15 mouse cellular contexts compared by ENCODE assay signal in genomic region chr4:31468306-31468705, GRCm38 (mm10).
A peak's percentile ranks its signal among the peaks of the same experiment; 100 is the strongest.
DNase-seq lines count a peak whose midpoint lies in the region; ATAC-seq and TF ChIP-seq lines count a peak whose summit lies in the region.
"Had no signal": no experiment of that assay in that cellular context is flagged by ENCODE, and none has a peak within 500 bp of the region (broad histone marks: within the 10 kb centered on the region; RNA-seq: fewer than 3 reads in every experiment).

No protein-coding gene starts in this region.

- H3K9me3 ChIP-seq in hindbrain, embryonic 15.5 days = no peaks in the 10 kb centered on the region
- H3K9me3 ChIP-seq in hindbrain, embryonic 13.5 days = no peaks in the 10 kb centered on the region
- H3K9me3 ChIP-seq in forebrain, postnatal 0 days (ENCODE audit: low read length) = no peaks in the 10 kb centered on the region
- H3K9me3 ChIP-seq: midbrain, embryonic 12.5 days had no signal

- DNase-seq in cerebellum, postnatal 25 days = peak; percentile 14
- no peak for DNase-seq in cerebellum, adult 9-11 months
- DNase-seq in left cerebral cortex, postnatal 4 days = peak; percentile 16
- DNase-seq in left cerebral cortex, adult 2 months (ENCODE audit: extremely low spot score in 1 of 2, low spot score in 2 of 2) = no peak
- DNase-seq in forebrain, postnatal 0 days = peak; percentile 39
- DNase-seq in ovary, adult 18-20 months (ENCODE audit: low spot score) = no peak
- DNase-seq: adrenal gland, postnatal 25 days; embryo, embryonic 11 days; gastrocnemius, adult 2 months; liver; lung, postnatal 14 days; right cerebral cortex, postnatal 14 days had no signal

- H3K27me3 ChIP-seq in hindbrain, embryonic 15.5 days = no peaks in the 10 kb centered on the region
- H3K27me3 ChIP-seq in hindbrain, embryonic 13.5 days = no peaks in the 10 kb centered on the region
- no peaks in the 10 kb centered on the region for H3K27me3 ChIP-seq in forebrain, postnatal 0 days (ENCODE audit: insufficient read depth, low read length)
- H3K27me3 ChIP-seq: midbrain, embryonic 12.5 days had no signal

- no peak overlapping the region for H3K4me3 ChIP-seq in hindbrain, embryonic 15.5 days
- H3K4me3 ChIP-seq in hindbrain, embryonic 13.5 days = no peak overlapping the region
- H3K4me3 ChIP-seq in left cerebral cortex, adult 2 months = no peak overlapping the region
- no peak overlapping the region for H3K4me3 ChIP-seq in forebrain, postnatal 0 days (ENCODE audit: low read depth, low read length)
- H3K4me3 ChIP-seq: gastrocnemius, adult 2 months; midbrain, embryonic 12.5 days had no signal

- ATAC-seq in hindbrain, embryonic 15.5 days (ENCODE audit: low FRiP score, low read depth) = peak; percentile 68; the same call in 1 of the 2 replicates
- no peak for ATAC-seq in hindbrain, embryonic 13.5 days (ENCODE audit: low FRiP score)
- ATAC-seq in forebrain, postnatal 0 days = peak; percentile 36; the same call in 1 of the 2 replicates

- no peak for TF ChIP-seq CTCF in left cerebral cortex, adult 2 months (IDR thresholded peaks at IDR 0.05)
- no peak for TF ChIP-seq CTCF in forebrain, postnatal 0 days (IDR thresholded peaks at IDR 0.05; ENCODE audit: low read depth)

- WGBS in hindbrain, embryonic 15.5 days = 67% methylated on average over 9 of the region's 9 CpGs
- WGBS in hindbrain, embryonic 13.5 days = 77% methylated on average over 9 of the region's 9 CpGs
- WGBS in forebrain, postnatal 0 days = 47% methylated on average over 9 of the region's 9 CpGs

- no peak overlapping the region for H3K27ac ChIP-seq in hindbrain, embryonic 15.5 days (replicated peaks)
- H3K27ac ChIP-seq in hindbrain, embryonic 13.5 days = no peak overlapping the region
- no peak overlapping the region for H3K27ac ChIP-seq in left cerebral cortex, adult 2 months
- no peak overlapping the region for H3K27ac ChIP-seq in forebrain, postnatal 0 days (ENCODE audit: low read depth, low read length)
- H3K27ac ChIP-seq: gastrocnemius, adult 2 months; midbrain, embryonic 12.5 days had no signal

- H3K36me3 ChIP-seq in hindbrain, embryonic 15.5 days = no peaks in the 10 kb centered on the region
- no peaks in the 10 kb centered on the region for H3K36me3 ChIP-seq in hindbrain, embryonic 13.5 days
- H3K36me3 ChIP-seq in forebrain, postnatal 0 days (ENCODE audit: insufficient read depth) = no peaks in the 10 kb centered on the region
- H3K36me3 ChIP-seq: midbrain, embryonic 12.5 days had no signal

- no peaks in the 10 kb centered on the region for H3K4me1 ChIP-seq in hindbrain, embryonic 15.5 days (replicated peaks)
- peaks cover 7% of the 10 kb centered on the region; the same call in 1 of the 2 replicates for H3K4me1 ChIP-seq in hindbrain, embryonic 13.5 days (replicated peaks)
- no peaks in the 10 kb centered on the region for H3K4me1 ChIP-seq in forebrain, postnatal 0 days (ENCODE audit: insufficient read depth)
- H3K4me1 ChIP-seq: midbrain, embryonic 12.5 days had no signal

- peak overlapping the region; percentile 12; the same call in 1 of the 2 replicates for H3K4me2 ChIP-seq in hindbrain, embryonic 15.5 days
- H3K4me2 ChIP-seq in hindbrain, embryonic 13.5 days = no peak overlapping the region
- no peak overlapping the region for H3K4me2 ChIP-seq in forebrain, postnatal 0 days (ENCODE audit: low read depth)
- H3K4me2 ChIP-seq: midbrain, embryonic 12.5 days had no signal

- H3K9ac ChIP-seq in hindbrain, embryonic 15.5 days = no peak overlapping the region
- H3K9ac ChIP-seq in hindbrain, embryonic 13.5 days = no peak overlapping the region
- H3K9ac ChIP-seq in forebrain, postnatal 0 days = no peak overlapping the region
- H3K9ac ChIP-seq: midbrain, embryonic 12.5 days had no signal

- intact Hi-C loops in left cerebral cortex, postnatal 4 days (cut with DNase I) = no loop called here
- intact Hi-C loops in left cerebral cortex, adult 2 months (cut with DNase I) = no loop called here

Comparison
In these comparisons a context has a peak if more than half of its experiments do, and no peak if none do; other contexts are left out.
1. DNase-seq: peak in cerebellum, postnatal 25 days (2 of 2), left cerebral cortex, postnatal 4 days (single experiment) and forebrain, postnatal 0 days (single experiment); none in cerebellum, adult 9-11 months (single experiment), left cerebral cortex, adult 2 months (0 of 2) and ovary, adult 18-20 months (single experiment).